Mouse (Mus musculus): ENCODE measurements at regions not wholly inside any gene's neighbourhood (a gene's known extent, or its start where the extent isn't known, plus 50 kb on each side); places are given as distances from the start of the nearest gene placed in this dataset.

GRCm38 (mm10) chr1:194161469-194161868 is 456.5 kb upstream of the Plxna2 start:
- no peak for DNase-seq

- no peak for DNase-seq
Observed at GRCm38 (mm10) chr1:194160761-194161461, 457.1 kb upstream of the Plxna2 start.

- DNase-seq, result no peak
Observed at GRCm38 (mm10) chr1:194157268-194157667, 460.8 kb upstream of the Plxna2 start.

GRCm38 (mm10) chr1:194148416-194149364 is 469.3 kb upstream of the Plxna2 start:
- DNase-seq, result no peak

- no peak for DNase-seq
Observed at GRCm38 (mm10) chr1:194117631-194118360, 500.2 kb upstream of the Plxna2 start.

- no peak for DNase-seq
Observed at GRCm38 (mm10) chr1:194114399-194114798, 503.6 kb upstream of the Plxna2 start.

- no peak for DNase-seq
Observed at GRCm38 (mm10) chr1:194111931-194112330, 506.1 kb upstream of the Plxna2 start.

- no peak for DNase-seq
Observed at GRCm38 (mm10) chr1:194109172-194110071, 508.6 kb upstream of the Plxna2 start.

- no peak for DNase-seq
Observed at GRCm38 (mm10) chr1:194108132-194108531, 509.9 kb upstream of the Plxna2 start.

GRCm38 (mm10) chr1:194107271-194107938 is 510.6 kb upstream of the Plxna2 start:
- DNase-seq, result no peak

GRCm38 (mm10) chr1:194089918-194090548 is 528.0 kb upstream of the Plxna2 start:
- no peak for DNase-seq

- DNase-seq, result no peak
Observed at GRCm38 (mm10) chr1:194058512-194058911, 559.5 kb upstream of the Plxna2 start.

GRCm38 (mm10) chr1:194056544-194056943 is 561.5 kb upstream of the Plxna2 start:
- no peak for DNase-seq

- no peak for DNase-seq
Observed at GRCm38 (mm10) chr1:194049746-194050351, 568.2 kb upstream of the Plxna2 start.

GRCm38 (mm10) chr1:194041393-194042352 is 576.3 kb upstream of the Plxna2 start:
- DNase-seq, result no peak

GRCm38 (mm10) chr1:194038711-194039110 is 579.3 kb upstream of the Plxna2 start:
- DNase-seq, result no peak

GRCm38 (mm10) chr1:194034199-194034883 is 583.7 kb upstream of the Plxna2 start:
- DNase-seq, result no peak

- no peak for DNase-seq
Observed at GRCm38 (mm10) chr1:194032603-194033002, 585.4 kb upstream of the Plxna2 start.

Data from cerebellum, adult 9-11 months (tissue).